9 mouse cellular contexts compared by ENCODE assay signal in the genomic region with DNA sequence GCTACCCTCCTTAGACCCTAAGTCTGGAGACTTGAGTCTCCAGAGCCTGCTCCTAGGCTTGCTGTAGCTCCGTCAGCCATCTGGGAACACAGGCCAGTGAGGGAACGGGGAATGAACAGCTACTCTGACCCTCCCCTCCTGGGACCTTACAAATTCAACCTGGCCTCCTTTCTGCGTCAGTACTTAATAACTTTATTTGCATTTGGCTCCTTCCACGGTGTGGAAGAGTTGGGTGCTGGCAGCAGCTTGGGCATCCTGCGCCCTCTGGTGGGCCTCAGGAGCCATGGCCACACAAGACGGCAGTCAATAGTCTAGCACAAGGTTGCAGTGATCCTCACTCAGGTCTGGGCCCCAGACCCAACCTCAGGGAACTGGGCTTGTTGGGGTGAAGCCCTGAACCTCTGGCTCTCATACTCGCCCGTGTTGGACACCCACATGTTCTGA. TPM values are rescaled to one million over a fixed set of nuclear protein-coding genes. Genes with fewer than 3 reads are reported as not detected.
DNase-seq lines count a peak whose midpoint lies in the region; ATAC-seq and TF ChIP-seq lines count a peak whose summit lies in the region.
"Not testable (repeated sequence)": the region's sequence is repeated elsewhere in the genome, so short reads cannot be mapped to it uniquely, and the experiment has no call there.
"Had no signal": no experiment of that assay in that cellular context is flagged by ENCODE, and none has a peak within 500 bp of the region (broad histone marks: within the 10 kb centered on the region; RNA-seq: fewer than 3 reads in every experiment).

No protein-coding gene starts in this region.

- H3K4me3 ChIP-seq in embryonic facial prominence, embryonic 11.5 days (ENCODE audit: low read depth, low read length); hindbrain, embryonic 14.5 days (replicated peaks; ENCODE audit: low read length); liver, embryonic 14.5 days (ENCODE audit: insufficient read depth in 1 of 2, low read depth in 2 of 2, low read length in 2 of 2); midbrain, embryonic 11.5 days (ENCODE audit: low read depth, low read length); neural tube, embryonic 15.5 days (replicated peaks): not testable (repeated sequence)

- TF ChIP-seq CTCF in liver, embryonic 14.5 days (IDR thresholded peaks at IDR 0.05; ENCODE audit: low read depth) = peak; percentile 39

- H3K36me3 ChIP-seq in embryonic facial prominence, embryonic 11.5 days (replicated peaks; ENCODE audit: control insufficient read depth, insufficient read depth, low read depth, low read length); hindbrain, embryonic 14.5 days (replicated peaks; ENCODE audit: control insufficient read depth, insufficient read depth); liver, embryonic 14.5 days (replicated peaks; ENCODE audit: control insufficient read depth, insufficient read depth, low read depth); midbrain, embryonic 11.5 days (ENCODE audit: control insufficient read depth, insufficient read depth, low read length); neural tube, embryonic 15.5 days: not testable (repeated sequence)

- not testable (repeated sequence) for H3K27me3 ChIP-seq in embryonic facial prominence, embryonic 11.5 days (ENCODE audit: control insufficient read depth, insufficient read depth, low read length); hindbrain, embryonic 14.5 days (ENCODE audit: control insufficient read depth, insufficient read depth, low read length); liver, embryonic 14.5 days (ENCODE audit: control insufficient read depth, insufficient read depth, low read length); midbrain, embryonic 11.5 days (ENCODE audit: control insufficient read depth, insufficient read depth, low read length); neural tube, embryonic 15.5 days (replicated peaks)

- not testable (repeated sequence) for H3K4me2 ChIP-seq in embryonic facial prominence, embryonic 11.5 days (ENCODE audit: low read depth, low read length); hindbrain, embryonic 14.5 days (replicated peaks); liver, embryonic 14.5 days (ENCODE audit: low read depth); midbrain, embryonic 11.5 days; neural tube, embryonic 15.5 days

- WGBS in embryonic facial prominence, embryonic 11.5 days = 39% methylated on average over 6 of the region's 8 CpGs
- WGBS in hindbrain, embryonic 14.5 days = 37% methylated on average over 5 of the region's 8 CpGs
- WGBS in liver, embryonic 14.5 days (ENCODE audit: insufficient replicate concordance) = 45% methylated on average over 6 of the region's 8 CpGs
- WGBS in midbrain, embryonic 11.5 days = 41% methylated on average over 6 of the region's 8 CpGs
- 31% methylated on average over 6 of the region's 8 CpGs for WGBS in neural tube, embryonic 15.5 days

- not testable (repeated sequence) for DNase-seq in embryonic facial prominence, embryonic 11.5 days (ENCODE audit: low spot score); hindbrain, embryonic 14.5 days (ENCODE audit: low spot score); liver, embryonic 14.5 days (ENCODE audit: low read depth in 3 of 3, low spot score in 3 of 3); midbrain, embryonic 11.5 days (ENCODE audit: low spot score, missing footprints)
- peak; percentile 45 for DNase-seq in kidney, adult 9 months

- ATAC-seq in CD4-positive, CD25-positive, alpha-beta regulatory T cell, adult 4 months = peak; percentile 79
- ATAC-seq in embryonic facial prominence, embryonic 11.5 days (replicated peaks; ENCODE audit: insufficient number of reproducible peaks, low FRiP score, low TSS enrichment, low read depth) = peak; percentile 52
- ATAC-seq in frontal cortex, adult (ENCODE audit: low TSS enrichment) = peak; percentile 97
- ATAC-seq in hindbrain, embryonic 14.5 days (ENCODE audit: low FRiP score) = peak; percentile 77; the same call in 1 of the 2 replicates
- peak; percentile 69 for ATAC-seq in liver, embryonic 14.5 days (ENCODE audit: insufficient read depth)
- ATAC-seq in midbrain, embryonic 11.5 days (ENCODE audit: low FRiP score) = peak; percentile 62; the same call in 1 of the 2 replicates
- peak; percentile 70 for ATAC-seq in neural tube, embryonic 15.5 days (ENCODE audit: low FRiP score)

- not testable (repeated sequence) for TF ChIP-seq EP300 in liver, embryonic 14.5 days (IDR thresholded peaks at IDR 0.05; ENCODE audit: low read depth)

- not testable (repeated sequence) for H3K4me1 ChIP-seq in embryonic facial prominence, embryonic 11.5 days (ENCODE audit: control insufficient read depth, insufficient read depth, low read length); hindbrain, embryonic 14.5 days (replicated peaks; ENCODE audit: control insufficient read depth, insufficient read depth, low read length); liver, embryonic 14.5 days (replicated peaks; ENCODE audit: control insufficient read depth in 2 of 2, insufficient read depth in 2 of 2, low read length in 1 of 2); midbrain, embryonic 11.5 days (ENCODE audit: control insufficient read depth, insufficient read depth, low read length); neural tube, embryonic 15.5 days

- H3K9me3 ChIP-seq in embryonic facial prominence, embryonic 11.5 days (replicated peaks; ENCODE audit: control insufficient read depth, low read length); hindbrain, embryonic 14.5 days (ENCODE audit: control insufficient read depth, low read length); liver, embryonic 14.5 days (ENCODE audit: control insufficient read depth, low read length); midbrain, embryonic 11.5 days (ENCODE audit: control insufficient read depth, low read length); neural tube, embryonic 15.5 days (replicated peaks): not testable (repeated sequence)

- not testable (repeated sequence) for H3K27ac ChIP-seq in embryonic facial prominence, embryonic 11.5 days (replicated peaks; ENCODE audit: low read depth, low read length); hindbrain, embryonic 14.5 days; liver, embryonic 14.5 days; midbrain, embryonic 11.5 days (ENCODE audit: low read depth, low read length); neural tube, embryonic 15.5 days (replicated peaks)

- H3K9ac ChIP-seq in embryonic facial prominence, embryonic 11.5 days (replicated peaks; ENCODE audit: low read length); hindbrain, embryonic 14.5 days; liver, embryonic 14.5 days (replicated peaks); midbrain, embryonic 11.5 days (ENCODE audit: low read length); neural tube, embryonic 15.5 days (replicated peaks): not testable (repeated sequence)

RNA-seq across cellular contexts. Expression of gene Msh6, which starts 6.4 kb away (rescaled TPM):
- polyA plus RNA-seq in CD4-positive, CD25-positive, alpha-beta regulatory T cell, adult 4 months (2017; shearing (Covaris generic)) = 10 to 100 TPM; 12.8 to 15.1 TPM
- 88.7 and 99.0 TPM in 2 replicates for polyA plus RNA-seq in embryonic facial prominence, embryonic 11.5 days (2014; fragmentation: Nextera tagmentation; extraction: Ambion mirVana)
- polyA plus RNA-seq in hindbrain, embryonic 14.5 days (2014; fragmentation: Nextera tagmentation; extraction: Ambion mirVana) = 28.2 and 32.0 TPM in 2 replicates
- 6.6 and 11.1 TPM in 2 replicates for polyA plus RNA-seq in liver, embryonic 14.5 days (2012; rRNA removed)
- polyA plus RNA-seq in liver, embryonic 14.5 days (2014; fragmentation: Nextera tagmentation; extraction: Ambion mirVana) = 23.9 and 28.5 TPM in 2 replicates
- 92.3 and 95.5 TPM in 2 replicates for polyA plus RNA-seq in midbrain, embryonic 11.5 days (2014; fragmentation: Nextera tagmentation; extraction: Ambion mirVana)
- 25.2 and 32.9 TPM in 2 replicates for polyA plus RNA-seq in neural tube, embryonic 15.5 days (2015; fragmentation: Nextera tagmentation; extraction: Ambion mirVana)

RNA-seq across cellular contexts. Expression of gene Rpl36-ps4, which starts 47.7 kb away (rescaled TPM):
- not detected for polyA plus RNA-seq in CD4-positive, CD25-positive, alpha-beta regulatory T cell, adult 4 months (2017; shearing (Covaris generic))
- not detected in 2 replicates for polyA plus RNA-seq in embryonic facial prominence, embryonic 11.5 days (2014; fragmentation: Nextera tagmentation; extraction: Ambion mirVana)
- polyA plus RNA-seq in hindbrain, embryonic 14.5 days (2014; fragmentation: Nextera tagmentation; extraction: Ambion mirVana) = not detected in 2 replicates
- not detected in 2 replicates for polyA plus RNA-seq in liver, embryonic 14.5 days (2012; rRNA removed)
- not detected in 2 replicates for polyA plus RNA-seq in liver, embryonic 14.5 days (2014; fragmentation: Nextera tagmentation; extraction: Ambion mirVana)
- polyA plus RNA-seq in midbrain, embryonic 11.5 days (2014; fragmentation: Nextera tagmentation; extraction: Ambion mirVana) = not detected in 2 replicates
- not detected in 2 replicates for polyA plus RNA-seq in neural tube, embryonic 15.5 days (2015; fragmentation: Nextera tagmentation; extraction: Ambion mirVana)
- polyA plus RNA-seq: embryonic facial prominence, embryonic 13.5 days had no signal
